Comparison of ENCODE assay signal across 29 mouse cellular contexts in genomic region chr6:71806713-71807112, GRCm38 (mm10). TPM values are rescaled to one million over a fixed set of nuclear protein-coding genes. Genes with fewer than 3 reads are reported as not detected.
DNase-seq lines count a peak whose midpoint lies in the region; ATAC-seq and TF ChIP-seq lines count a peak whose summit lies in the region.
"Had no signal": no experiment of that assay in that cellular context is flagged by ENCODE, and none has a peak within 500 bp of the region (broad histone marks: within the 10 kb centered on the region; RNA-seq: fewer than 3 reads in every experiment).

No protein-coding gene starts in this region.

- no peaks in the 10 kb centered on the region for H3K9me3 ChIP-seq in liver, embryonic 16.5 days (replicated peaks; ENCODE audit: control insufficient read depth, low read length)
- H3K9me3 ChIP-seq in liver, embryonic 11.5 days (ENCODE audit: control insufficient read depth, low read length), result no peaks in the 10 kb centered on the region
- H3K9me3 ChIP-seq in intestine, embryonic 16.5 days (ENCODE audit: control insufficient read depth, low read length), result no peaks in the 10 kb centered on the region
- no peaks in the 10 kb centered on the region for H3K9me3 ChIP-seq in hindbrain, postnatal 0 days (ENCODE audit: low read length)
- H3K9me3 ChIP-seq: embryonic facial prominence, embryonic 10.5 days; embryonic facial prominence, embryonic 13.5 days; forebrain, embryonic 12.5 days; forebrain, embryonic 15.5 days; G1E; heart, embryonic 10.5 days; heart, embryonic 13.5 days had no signal

- H3K27ac ChIP-seq in liver, embryonic 16.5 days (ENCODE audit: low read length), result no peak overlapping the region
- no peak overlapping the region for H3K27ac ChIP-seq in liver, embryonic 11.5 days (ENCODE audit: low read depth, low read length)
- no peak overlapping the region for H3K27ac ChIP-seq in intestine, embryonic 16.5 days (ENCODE audit: low read length)
- no peak overlapping the region for H3K27ac ChIP-seq in hindbrain, postnatal 0 days
- H3K27ac ChIP-seq: embryonic facial prominence, embryonic 10.5 days; embryonic facial prominence, embryonic 13.5 days; forebrain, embryonic 12.5 days; forebrain, embryonic 15.5 days; heart, adult 2 months; heart, embryonic 10.5 days; heart, embryonic 13.5 days; hindbrain, embryonic 14.5 days had no signal

- 0 out of 2 replicates have a peak, but pooled peaks have one; percentile 30 for ATAC-seq in liver, embryonic 16.5 days (ENCODE audit: low read depth)
- no peak for ATAC-seq in liver, embryonic 11.5 days (replicated peaks; ENCODE audit: low FRiP score)
- ATAC-seq in intestine, embryonic 16.5 days, result peak; percentile 55; the same call in 1 of the 2 replicates
- ATAC-seq in hindbrain, postnatal 0 days, result no peak
- ATAC-seq: forebrain, embryonic 15.5 days had no signal

- WGBS in liver, embryonic 16.5 days (ENCODE audit: insufficient replicate concordance), result 48% methylated on average over 1 of the region's 1 CpGs
- 54% methylated on average over 1 of the region's 1 CpGs for WGBS in liver, embryonic 11.5 days
- WGBS in intestine, embryonic 16.5 days, result 29% methylated on average over 1 of the region's 1 CpGs
- WGBS in hindbrain, postnatal 0 days, result 75% methylated on average over 1 of the region's 1 CpGs

- no peaks in the 10 kb centered on the region for H3K36me3 ChIP-seq in liver, embryonic 16.5 days (ENCODE audit: control insufficient read depth, insufficient read depth)
- peaks cover 6% of the 10 kb centered on the region; the same call in 1 of the 2 replicates for H3K36me3 ChIP-seq in liver, embryonic 11.5 days (ENCODE audit: control insufficient read depth, insufficient read depth, low read length)
- no peaks in the 10 kb centered on the region for H3K36me3 ChIP-seq in intestine, embryonic 16.5 days (ENCODE audit: control insufficient read depth, insufficient read depth, low read length)
- H3K36me3 ChIP-seq in hindbrain, postnatal 0 days (ENCODE audit: insufficient read depth, low read length), result peaks cover 26% of the 10 kb centered on the region

- H3K4me2 ChIP-seq in liver, embryonic 16.5 days (ENCODE audit: low read depth, low read length), result no peak overlapping the region
- no peak overlapping the region for H3K4me2 ChIP-seq in liver, embryonic 11.5 days
- no peak overlapping the region for H3K4me2 ChIP-seq in intestine, embryonic 16.5 days (ENCODE audit: low read depth, low read length)
- H3K4me2 ChIP-seq in hindbrain, postnatal 0 days (ENCODE audit: low read depth, low read length), result no peak overlapping the region
- H3K4me2 ChIP-seq: embryonic facial prominence, embryonic 13.5 days; forebrain, embryonic 12.5 days; forebrain, embryonic 15.5 days; heart, embryonic 13.5 days; hindbrain, embryonic 14.5 days had no signal

- H3K27me3 ChIP-seq in liver, embryonic 16.5 days (ENCODE audit: control insufficient read depth, insufficient read depth, low read depth, low read length), result no peaks in the 10 kb centered on the region
- no peaks in the 10 kb centered on the region for H3K27me3 ChIP-seq in liver, embryonic 11.5 days (replicated peaks; ENCODE audit: control insufficient read depth, insufficient read depth, low read length)
- no peaks in the 10 kb centered on the region for H3K27me3 ChIP-seq in intestine, embryonic 16.5 days (replicated peaks; ENCODE audit: control insufficient read depth, insufficient read depth, low read length)
- no peaks in the 10 kb centered on the region for H3K27me3 ChIP-seq in hindbrain, postnatal 0 days (ENCODE audit: insufficient read depth, low read length)
- H3K27me3 ChIP-seq: CH12.LX; forebrain, embryonic 12.5 days; forebrain, embryonic 15.5 days; heart, embryonic 13.5 days had no signal

- peaks cover 16% of the 10 kb centered on the region for H3K4me1 ChIP-seq in liver, embryonic 16.5 days (ENCODE audit: control insufficient read depth, low read depth, low read length)
- peaks cover 7% of the 10 kb centered on the region for H3K4me1 ChIP-seq in liver, embryonic 11.5 days (replicated peaks; ENCODE audit: control insufficient read depth, insufficient read depth, low read length)
- no peaks in the 10 kb centered on the region for H3K4me1 ChIP-seq in intestine, embryonic 16.5 days (ENCODE audit: control insufficient read depth, insufficient read depth, low read length)
- H3K4me1 ChIP-seq in hindbrain, postnatal 0 days (ENCODE audit: insufficient read depth, low read length), result no peaks in the 10 kb centered on the region
- H3K4me1 ChIP-seq: forebrain, embryonic 12.5 days had no signal

- H3K9ac ChIP-seq in liver, embryonic 16.5 days (ENCODE audit: low read depth, low read length), result no peak overlapping the region
- no peak overlapping the region for H3K9ac ChIP-seq in liver, embryonic 11.5 days (ENCODE audit: low read depth, low read length)
- H3K9ac ChIP-seq in intestine, embryonic 16.5 days (ENCODE audit: low read depth, low read length), result no peak overlapping the region
- no peak overlapping the region for H3K9ac ChIP-seq in hindbrain, postnatal 0 days (replicated peaks; ENCODE audit: low read length)
- H3K9ac ChIP-seq: embryonic facial prominence, embryonic 13.5 days; forebrain, embryonic 12.5 days; forebrain, embryonic 15.5 days; heart, embryonic 13.5 days; hindbrain, embryonic 14.5 days had no signal

- no peak for TF ChIP-seq CTCF in hindbrain, postnatal 0 days (IDR thresholded peaks at IDR 0.05; ENCODE audit: low read depth)

- H3K4me3 ChIP-seq in liver, embryonic 16.5 days (ENCODE audit: low read depth, low read length), result no peak overlapping the region
- H3K4me3 ChIP-seq in liver, embryonic 11.5 days (ENCODE audit: low read depth, low read length), result no peak overlapping the region
- no peak overlapping the region for H3K4me3 ChIP-seq in intestine, embryonic 16.5 days (ENCODE audit: low read length)
- no peak overlapping the region for H3K4me3 ChIP-seq in hindbrain, postnatal 0 days (ENCODE audit: low read length)
- H3K4me3 ChIP-seq: embryonic facial prominence, embryonic 10.5 days; embryonic facial prominence, embryonic 13.5 days; erythroblast, embryonic 14.5 days; forebrain, embryonic 12.5 days; forebrain, embryonic 15.5 days; heart, adult 2 months; heart, embryonic 10.5 days; heart, embryonic 13.5 days had no signal

- no peak for DNase-seq in liver, embryonic 11.5 days (ENCODE audit: low spot score)
- DNase-seq in 3T3-L1 (ENCODE audit: low read depth, low spot score), result peak; percentile 46
- no peak for DNase-seq in hindbrain, postnatal 0 days (ENCODE audit: low spot score)
- DNase-seq in right cerebral cortex, postnatal 4 days, result no peak
- DNase-seq: adrenal gland, adult 2 months; adrenal gland, postnatal 14 days; B cell, adult 2 months; cerebellum, adult 11 months; cerebellum, adult 2 months; cerebellum, adult 9-11 months; cerebellum, postnatal 25 days; embryo, embryonic 11 days; gastrocnemius, postnatal 10 days; gastrocnemius, postnatal 36 days; heart, adult 2 months; heart, postnatal 14 days; heart, postnatal 4 days had no signal

RNA-seq across cellular contexts. Expression of gene Mrpl35, which starts 20.1 kb away (rescaled TPM):
- 51.1 and 55.0 TPM in 2 replicates for polyA plus RNA-seq in liver, embryonic 16.5 days (2015; fragmentation: Nextera tagmentation; extraction: Ambion mirVana)
- polyA plus RNA-seq in liver, embryonic 11.5 days (2014; fragmentation: Nextera tagmentation; extraction: Ambion mirVana), result 110 and 111 TPM in 2 replicates
- polyA plus RNA-seq in intestine, embryonic 16.5 days (2015; fragmentation: Nextera tagmentation; extraction: Ambion mirVana), result 66.5 and 77.4 TPM in 2 replicates
- total RNA-seq in hindbrain, postnatal 0 days (2014; rRNA removed), result 6.0 and 8.3 TPM in 2 replicates
- polyA plus RNA-seq in hindbrain, postnatal 0 days (2015; fragmentation: Nextera tagmentation; extraction: Ambion mirVana), result 50.8 and 51.8 TPM in 2 replicates

RNA-seq across cellular contexts. Expression of gene Immt, which starts 24.4 kb away (rescaled TPM):
- polyA plus RNA-seq in liver, embryonic 16.5 days (2015; fragmentation: Nextera tagmentation; extraction: Ambion mirVana), result 111 and 113 TPM in 2 replicates
- polyA plus RNA-seq in liver, embryonic 11.5 days (2014; fragmentation: Nextera tagmentation; extraction: Ambion mirVana), result 222 and 247 TPM in 2 replicates
- 268 TPM in 2 replicates for polyA plus RNA-seq in intestine, embryonic 16.5 days (2015; fragmentation: Nextera tagmentation; extraction: Ambion mirVana)
- 112 and 125 TPM in 2 replicates for total RNA-seq in hindbrain, postnatal 0 days (2014; rRNA removed)
- polyA plus RNA-seq in hindbrain, postnatal 0 days (2015; fragmentation: Nextera tagmentation; extraction: Ambion mirVana), result 164 and 165 TPM in 2 replicates

Comparison
In these comparisons a context has a peak if more than half of its experiments do, and no peak if none do; other contexts are left out.
1. ATAC-seq: peak in liver, embryonic 16.5 days (single experiment) and intestine, embryonic 16.5 days (single experiment); none in liver, embryonic 11.5 days (single experiment) and hindbrain, postnatal 0 days (single experiment).